Mouse (Mus musculus): Measurements from ENCODE around the gene Scamp5. TPM values are rescaled to one million over a fixed set of nuclear protein-coding genes. Genes with fewer than 3 reads are reported as not detected.
A peak's percentile ranks its signal among the peaks of the same experiment; 100 is the strongest.

Gene Scamp5
- polyA plus RNA-seq, 1 experiment from 2014 or later, result 10.9 TPM

DNA sequence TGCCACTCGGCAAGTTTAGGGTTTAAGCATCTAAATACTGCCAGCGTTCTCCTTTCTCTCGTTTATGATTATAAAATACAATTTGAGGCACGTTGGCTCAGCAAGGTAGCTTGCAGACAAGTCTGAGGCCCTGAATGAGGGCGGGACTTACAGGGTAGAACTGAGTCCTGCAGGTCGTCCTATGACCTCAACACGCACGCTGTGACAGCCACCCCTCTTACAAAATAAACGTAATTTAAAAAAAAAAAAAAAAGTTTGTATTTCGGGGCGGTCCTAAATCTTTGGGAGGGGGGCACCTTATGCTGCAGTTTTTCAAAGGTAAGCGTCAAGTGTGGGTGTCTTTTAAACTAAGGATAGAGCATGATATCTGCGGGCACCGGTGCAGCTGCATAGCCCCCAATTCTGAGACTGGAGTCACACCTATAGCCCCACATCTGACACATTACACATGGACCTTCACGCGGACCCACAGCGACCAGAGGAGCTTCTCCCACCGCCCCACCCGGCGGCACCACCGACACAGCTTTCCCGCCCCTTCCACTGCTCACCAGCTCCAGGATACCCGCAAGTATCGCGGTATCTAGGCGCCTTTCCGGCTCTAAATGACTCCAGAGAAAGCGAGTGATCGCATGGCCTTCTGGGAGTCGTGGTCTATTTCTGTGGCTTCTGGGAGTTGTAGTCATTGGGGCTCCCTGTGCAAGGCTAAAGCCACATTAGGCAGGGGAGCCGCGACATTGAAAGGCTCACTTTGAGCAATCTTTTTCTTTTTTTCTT, 28.2 kb downstream of the Scamp5 start, which contains the start of gene Ppcdc:
TSS of gene Ppcdc (minus strand) at position 603 of the 774 bp plus-strand sequence.
- ATAC-seq (ENCODE audit: low read depth) (peak; percentile 98), DNase-seq (ENCODE audit: low spot score) (peak; percentile 99)
- no peaks in the 10 kb centered on the region for H3K36me3 ChIP-seq (ENCODE audit: control insufficient read depth, insufficient read depth, low read length)
- H3K27ac ChIP-seq (replicated peaks; ENCODE audit: low read depth, low read length), result peak within 1 kb of the TSS; percentile 71
- peak within 1 kb of the TSS; percentile 74 for H3K9ac ChIP-seq (ENCODE audit: low read depth, low read length)
- 0 out of 2 replicates have a peak, but pooled peaks cover 5% of the 10 kb centered on the region for H3K4me1 ChIP-seq (ENCODE audit: control insufficient read depth, insufficient read depth, low read length)
- H3K9me3 ChIP-seq (ENCODE audit: control insufficient read depth, low read length), result no peaks in the 10 kb centered on the region
- peak within 1 kb of the TSS; percentile 69 for H3K4me2 ChIP-seq (ENCODE audit: low read depth, low read length)
- 3% methylated on average over 32 of the region's 32 CpGs for WGBS
- H3K27me3 ChIP-seq (replicated peaks; ENCODE audit: control insufficient read depth, insufficient read depth, low read length), result no peaks in the 10 kb centered on the region
- H3K4me3 ChIP-seq (ENCODE audit: low read depth, low read length), result peak within 1 kb of the TSS; percentile 51

DNA sequence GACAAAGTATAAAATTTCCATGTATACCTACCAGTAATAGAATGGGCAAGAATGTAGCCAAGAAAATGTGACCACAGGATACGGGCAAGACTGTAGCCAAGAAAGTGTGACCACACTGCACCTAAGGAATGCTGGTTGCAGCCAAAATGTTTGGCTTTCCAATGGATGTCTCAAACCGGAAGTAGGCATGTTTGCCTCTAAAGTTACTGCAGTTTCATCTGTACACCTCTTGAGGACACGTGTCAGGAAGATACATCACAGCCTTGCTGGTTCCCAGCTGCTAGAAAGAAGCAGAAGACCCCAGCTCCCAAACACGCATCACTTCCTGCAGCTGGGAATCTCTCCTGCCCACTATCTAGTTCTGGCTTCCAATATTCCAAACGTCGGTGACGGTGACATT, 28.8 kb downstream of the Scamp5 start:
- Histone ChIP-seq H3K27ac (replicated peaks; ENCODE audit: low read depth, low read length) (peak overlapping the region; percentile 71), H3K36me3 (ENCODE audit: control insufficient read depth, insufficient read depth, low read length) (no peaks in the 10 kb centered on the region), H3K4me2 (ENCODE audit: low read depth, low read length) (peak overlapping the region; percentile 69), H3K9me3 (ENCODE audit: control insufficient read depth, low read length) (no peaks in the 10 kb centered on the region), H3K4me1 (ENCODE audit: control insufficient read depth, insufficient read depth, low read length) (0 out of 2 replicates have a peak, but pooled peaks cover 5% of the 10 kb centered on the region), H3K27me3 (replicated peaks; ENCODE audit: control insufficient read depth, insufficient read depth, low read length) (no peaks in the 10 kb centered on the region), H3K9ac (ENCODE audit: low read depth, low read length) (peak overlapping the region; percentile 74), H3K4me3 (ENCODE audit: low read depth, low read length) (peak overlapping the region; percentile 51)
- ATAC-seq (ENCODE audit: low read depth) (no peak), DNase-seq (ENCODE audit: low spot score) (peak; percentile 29)
- 40% methylated on average over 7 of the region's 7 CpGs for WGBS

DNA sequence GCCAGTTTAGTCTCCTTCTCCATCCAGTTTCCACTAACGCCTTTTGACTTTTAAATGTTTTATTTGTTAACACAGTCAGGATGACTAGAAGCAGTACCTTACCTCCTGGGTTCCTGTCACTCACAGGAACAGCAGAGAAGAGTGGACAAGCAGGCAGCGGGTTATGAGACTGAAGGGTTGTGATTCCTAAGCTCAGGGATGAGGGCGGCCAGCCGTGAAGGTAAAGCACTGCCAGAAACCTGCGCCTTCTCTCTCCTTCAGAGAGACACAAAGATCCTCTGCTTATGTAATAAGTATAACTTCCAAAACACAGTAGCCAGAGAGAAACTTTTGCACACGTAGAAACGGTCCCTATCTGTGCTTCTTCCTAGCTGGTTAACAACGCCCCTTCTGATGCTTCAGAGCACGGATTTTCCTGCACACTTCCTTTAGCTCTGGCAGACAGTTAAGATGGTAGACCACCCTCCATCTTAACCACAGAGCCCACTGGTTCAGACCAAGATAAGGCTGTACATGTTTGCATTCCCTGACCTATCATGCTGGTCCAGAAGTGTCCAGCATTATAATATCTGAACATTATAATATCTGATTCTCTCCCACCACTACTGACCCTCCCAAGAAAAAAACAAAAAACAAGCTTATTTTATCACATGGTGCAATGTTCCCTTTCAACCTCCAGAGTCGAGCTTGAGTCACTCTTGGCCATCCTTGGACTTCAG, 29.8 kb downstream of the Scamp5 start:
- H3K27ac ChIP-seq (replicated peaks; ENCODE audit: low read depth, low read length), result no peak overlapping the region
- DNase-seq (ENCODE audit: low spot score) (no peak), ATAC-seq (ENCODE audit: low read depth) (no peak)
- H3K27me3 ChIP-seq (replicated peaks; ENCODE audit: control insufficient read depth, insufficient read depth, low read length), result no peaks in the 10 kb centered on the region
- no peak overlapping the region for H3K4me2 ChIP-seq (ENCODE audit: low read depth, low read length)
- 78% methylated on average over 10 of the region's 10 CpGs for WGBS
- H3K9me3 ChIP-seq (ENCODE audit: control insufficient read depth, low read length), result no peaks in the 10 kb centered on the region
- H3K4me3 ChIP-seq (ENCODE audit: low read depth, low read length), result no peak overlapping the region
- H3K36me3 ChIP-seq (ENCODE audit: control insufficient read depth, insufficient read depth, low read length), result no peaks in the 10 kb centered on the region
- H3K4me1 ChIP-seq (ENCODE audit: control insufficient read depth, insufficient read depth, low read length), result peaks cover 11% of the 10 kb centered on the region
- no peak overlapping the region; the same call in 1 of the 2 replicates for H3K9ac ChIP-seq (ENCODE audit: low read depth, low read length)

DNA sequence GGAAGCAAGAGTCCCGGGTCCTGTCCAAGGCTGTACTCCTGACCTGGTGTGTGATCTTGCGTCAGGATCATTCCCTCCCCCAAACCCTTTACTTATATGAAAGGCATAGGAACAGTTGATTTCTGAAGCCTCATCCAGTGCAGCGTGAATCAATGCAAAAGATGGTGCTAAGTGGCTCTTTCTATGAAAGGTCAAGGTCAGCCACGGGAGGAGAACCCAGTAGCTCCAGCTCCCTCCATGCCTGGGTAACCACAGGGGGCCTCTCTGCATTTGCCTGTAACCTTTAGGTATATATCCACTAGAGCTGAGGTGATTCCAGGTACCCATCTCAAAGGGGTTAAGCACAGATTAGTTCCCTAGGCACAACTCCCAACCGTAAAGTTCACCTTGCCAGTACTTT, 31.7 kb downstream of the Scamp5 start:
- DNase-seq (ENCODE audit: low spot score) (no peak), ATAC-seq (ENCODE audit: low read depth) (no peak)
- H3K4me2 ChIP-seq (ENCODE audit: low read depth, low read length), result no peak overlapping the region
- 80% methylated on average over 5 of the region's 5 CpGs for WGBS
- no peaks in the 10 kb centered on the region for H3K9me3 ChIP-seq (ENCODE audit: control insufficient read depth, low read length)
- H3K27ac ChIP-seq (replicated peaks; ENCODE audit: low read depth, low read length), result no peak overlapping the region
- no peaks in the 10 kb centered on the region for H3K36me3 ChIP-seq (ENCODE audit: control insufficient read depth, insufficient read depth, low read length)
- no peaks in the 10 kb centered on the region for H3K27me3 ChIP-seq (replicated peaks; ENCODE audit: control insufficient read depth, insufficient read depth, low read length)
- peaks cover 16% of the 10 kb centered on the region for H3K4me1 ChIP-seq (ENCODE audit: control insufficient read depth, insufficient read depth, low read length)
- H3K9ac ChIP-seq (ENCODE audit: low read depth, low read length), result peak overlapping the region; percentile 21; the same call in 1 of the 2 replicates
- H3K4me3 ChIP-seq (ENCODE audit: low read depth, low read length), result no peak overlapping the region

DNA sequence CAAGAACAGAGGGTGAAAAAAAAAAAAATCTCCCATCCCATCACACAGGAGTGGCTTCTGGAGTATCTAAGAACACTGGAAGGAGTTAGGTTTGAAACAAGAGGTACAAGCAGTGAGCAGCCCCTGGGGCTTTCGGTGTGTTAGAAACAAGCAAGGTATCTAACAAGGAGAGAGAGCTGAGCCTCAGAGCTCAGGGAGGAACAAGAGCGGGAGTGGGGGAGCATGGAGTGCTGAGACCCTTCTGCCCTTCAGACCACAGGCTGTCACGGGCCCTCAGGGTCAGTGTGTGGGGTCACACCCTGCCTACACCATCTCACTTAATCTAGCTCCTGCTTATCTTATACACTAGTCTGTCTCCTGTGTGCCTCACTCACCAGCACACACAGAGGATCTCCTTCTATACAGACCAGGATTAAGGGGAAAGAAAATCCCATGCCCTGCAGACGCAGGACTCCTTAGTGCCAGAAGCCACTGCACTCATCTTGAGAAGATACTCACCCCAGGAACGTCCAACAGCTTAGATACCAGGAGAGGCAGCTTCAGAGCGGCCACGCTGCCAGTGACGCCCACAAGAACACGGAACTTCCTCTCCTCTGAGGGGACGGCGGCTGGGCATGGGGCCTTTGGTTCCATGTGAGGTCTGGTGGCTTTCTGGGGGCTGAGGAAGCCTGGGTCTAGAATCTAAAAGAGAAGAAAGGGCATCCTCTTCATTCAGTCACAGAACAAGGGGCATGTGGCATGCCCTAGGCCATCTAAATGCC, 33.3 kb downstream of the Scamp5 start:
- Histone ChIP-seq H3K27ac (replicated peaks; ENCODE audit: low read depth, low read length) (no peak overlapping the region), H3K4me3 (ENCODE audit: low read depth, low read length) (no peak overlapping the region), H3K4me2 (ENCODE audit: low read depth, low read length) (no peak overlapping the region), H3K9me3 (ENCODE audit: control insufficient read depth, low read length) (no peaks in the 10 kb centered on the region), H3K36me3 (ENCODE audit: control insufficient read depth, insufficient read depth, low read length) (no peaks in the 10 kb centered on the region), H3K9ac (ENCODE audit: low read depth, low read length) (no peak overlapping the region), H3K4me1 (ENCODE audit: control insufficient read depth, insufficient read depth, low read length) (peaks cover 16% of the 10 kb centered on the region), H3K27me3 (replicated peaks; ENCODE audit: control insufficient read depth, insufficient read depth, low read length) (no peaks in the 10 kb centered on the region)
- no peak for DNase-seq (ENCODE audit: low spot score)
- no peak for ATAC-seq (ENCODE audit: low read depth)
- 85% methylated on average over 11 of the region's 11 CpGs for WGBS

DNA sequence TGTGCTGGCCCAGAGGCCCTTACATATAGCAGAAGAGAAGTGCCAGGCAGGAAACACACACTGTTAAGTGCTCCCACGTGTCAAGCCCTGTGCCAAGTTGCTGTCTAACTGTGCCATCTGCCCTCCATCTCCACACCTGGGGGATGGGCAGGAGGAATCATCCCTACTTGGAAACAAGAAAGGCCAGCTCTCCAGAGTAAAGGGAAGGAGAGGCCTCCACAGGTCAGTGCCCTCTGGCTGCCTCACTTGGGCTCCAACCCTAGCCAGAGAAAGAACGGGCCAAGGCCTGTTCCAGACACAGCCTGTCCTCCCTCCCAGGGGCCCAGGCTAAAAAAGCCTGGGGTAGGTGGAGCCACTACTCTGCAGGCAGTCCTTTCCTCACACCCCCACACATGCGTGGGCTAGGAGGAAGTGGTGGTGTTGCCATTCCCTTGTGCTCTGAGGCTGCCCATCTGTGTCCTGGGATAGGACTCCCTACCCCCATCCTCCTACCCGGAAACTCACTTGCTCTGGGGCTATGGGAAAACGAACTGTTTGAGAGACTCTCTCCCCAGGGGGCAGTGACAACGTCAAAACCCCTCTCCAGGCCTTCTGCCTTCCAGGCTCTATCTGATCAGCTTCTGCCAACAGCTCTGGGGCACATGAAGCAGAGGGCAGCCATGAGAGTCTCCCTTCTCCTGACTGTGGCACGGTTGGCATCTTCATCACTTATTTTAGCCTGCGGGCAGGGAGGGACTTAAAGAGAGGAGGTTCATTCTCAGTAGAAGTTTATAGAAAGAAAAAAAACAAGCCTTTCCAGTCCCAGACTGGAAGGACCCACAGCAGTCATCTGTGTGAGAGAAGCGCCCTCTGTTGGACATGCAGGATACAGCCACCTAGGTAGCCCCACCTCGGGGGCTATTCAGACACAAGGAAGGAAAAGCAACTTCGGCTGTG, 34.5 kb downstream of the Scamp5 start:
- DNase-seq (ENCODE audit: low spot score) (peak; percentile 93), ATAC-seq (ENCODE audit: low read depth) (peak; percentile 87)
- peaks cover 19% of the 10 kb centered on the region for H3K4me1 ChIP-seq (ENCODE audit: control insufficient read depth, insufficient read depth, low read length)
- peak overlapping the region; percentile 84 for H3K27ac ChIP-seq (replicated peaks; ENCODE audit: low read depth, low read length)
- H3K27me3 ChIP-seq (replicated peaks; ENCODE audit: control insufficient read depth, insufficient read depth, low read length), result no peaks in the 10 kb centered on the region
- H3K9me3 ChIP-seq (ENCODE audit: control insufficient read depth, low read length), result no peaks in the 10 kb centered on the region
- no peak overlapping the region for H3K4me3 ChIP-seq (ENCODE audit: low read depth, low read length)
- 10% methylated on average over 11 of the region's 11 CpGs for WGBS
- H3K36me3 ChIP-seq (ENCODE audit: control insufficient read depth, insufficient read depth, low read length), result no peaks in the 10 kb centered on the region
- H3K9ac ChIP-seq (ENCODE audit: low read depth, low read length), result peak overlapping the region; percentile 38; the same call in 1 of the 2 replicates
- H3K4me2 ChIP-seq (ENCODE audit: low read depth, low read length), result peak overlapping the region; percentile 26

DNA sequence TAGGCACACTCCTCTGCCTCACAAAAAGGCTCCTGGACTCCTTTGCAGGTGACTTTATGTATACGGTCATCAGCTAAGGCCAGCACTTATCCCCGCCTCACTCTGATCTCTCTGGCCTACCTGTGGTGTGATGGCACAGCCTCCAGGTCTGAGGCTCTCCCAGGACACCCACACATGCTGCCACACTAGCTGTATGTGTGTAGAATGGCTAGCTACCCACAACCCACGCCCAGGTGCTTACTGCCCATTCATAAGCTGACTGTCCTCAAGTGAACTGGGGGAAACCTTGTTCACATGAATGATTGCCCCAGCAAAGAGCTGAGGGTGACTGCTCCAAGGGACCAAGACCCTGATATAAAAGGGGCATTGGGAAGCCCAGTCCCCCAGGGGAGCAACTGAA, 35.4 kb downstream of the Scamp5 start:
- ATAC-seq (ENCODE audit: low read depth), result no peak
- Histone ChIP-seq H3K36me3 (ENCODE audit: control insufficient read depth, insufficient read depth, low read length) (no peaks in the 10 kb centered on the region), H3K4me2 (ENCODE audit: low read depth, low read length) (no peak overlapping the region), H3K27me3 (replicated peaks; ENCODE audit: control insufficient read depth, insufficient read depth, low read length) (no peaks in the 10 kb centered on the region), H3K27ac (replicated peaks; ENCODE audit: low read depth, low read length) (peak overlapping the region; percentile 84; the same call in 1 of the 2 replicates), H3K9me3 (ENCODE audit: control insufficient read depth, low read length) (no peaks in the 10 kb centered on the region), H3K4me1 (ENCODE audit: control insufficient read depth, insufficient read depth, low read length) (peaks cover 19% of the 10 kb centered on the region), H3K9ac (ENCODE audit: low read depth, low read length) (no peak overlapping the region), H3K4me3 (ENCODE audit: low read depth, low read length) (no peak overlapping the region)
- DNase-seq (ENCODE audit: low spot score), result no peak
- 85% methylated on average over 3 of the region's 3 CpGs for WGBS

Data from embryonic facial prominence, embryonic 14.5 days (tissue).